Mouse (Mus musculus) ES-Bruce4 (cell line): ENCODE measurements around the gene Vps37c.

ENCODE experiments used
- EP300 ChIP-seq: IDR thresholded peaks from 2 replicates; pipeline ENCODE4 v1.6.1; 2011; ENCODE audit warnings: low read depth, low read length; ENCODE audit not compliant: insufficient read depth
- POLR2A ChIP-seq: IDR thresholded peaks from one replicate; pipeline ENCODE4 v1.8.1; 2011; ENCODE audit warnings: low read length; ENCODE audit not compliant: insufficient read depth

DNA sequence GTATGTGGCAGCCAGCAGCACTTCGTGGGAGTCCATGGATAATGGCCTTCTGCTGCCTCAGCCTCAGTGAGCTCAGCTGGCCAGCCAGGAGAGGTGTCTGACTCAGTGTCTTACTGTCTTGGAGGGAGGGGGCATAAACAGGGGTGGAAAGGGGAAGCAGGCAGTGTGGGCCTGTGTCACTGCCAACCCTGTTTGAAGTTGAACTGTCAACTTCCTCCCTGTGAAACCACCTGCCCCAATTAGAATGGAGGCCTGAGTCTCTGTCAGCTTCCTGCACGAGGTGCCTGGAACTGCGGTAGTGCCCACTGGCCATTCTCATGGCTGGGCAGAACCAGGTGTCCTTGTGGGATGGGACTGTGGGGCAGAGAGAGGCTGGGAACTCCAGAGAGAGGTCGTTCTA lies 50.3 kb downstream of the Vps37c start, which contains the start of gene Cd5:
- no peak for TF ChIP-seq POLR2A
- no peak for TF ChIP-seq EP300
